Mouse (Mus musculus) retina, postnatal 7 days (tissue): ENCODE data around the gene Catsper3.

Experiments used
- DNase-seq: peaks from one replicate; pipeline ENCODE4 v3.0.0-alpha.2; 2012; ENCODE audit warnings: low read depth, low spot score

Gene Catsper3

DNA sequence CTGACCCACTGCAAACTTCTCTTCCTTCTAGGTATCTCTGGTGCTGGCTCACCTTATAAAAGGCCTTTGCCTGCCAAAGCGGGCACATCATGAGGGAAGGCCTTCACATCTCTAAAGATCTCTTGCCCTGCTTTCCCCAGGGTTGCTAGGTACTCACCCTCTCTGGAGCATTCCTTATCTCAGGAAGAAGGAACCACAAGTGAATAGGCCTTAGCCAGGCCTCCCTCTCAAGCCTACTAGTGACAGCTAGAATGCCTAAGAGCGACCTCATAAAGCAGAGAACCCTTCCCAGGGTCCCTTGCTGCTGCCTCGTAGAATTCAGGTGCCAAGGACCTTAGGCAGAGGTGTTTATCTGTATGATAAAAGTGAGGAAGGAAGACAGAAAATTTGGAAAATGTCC lies at the start of gene Catsper3:
Gene Catsper3 (plus strand): TSS at position 301 of the 400 bp plus-strand sequence.
- DNase-seq: no peak

DNA sequence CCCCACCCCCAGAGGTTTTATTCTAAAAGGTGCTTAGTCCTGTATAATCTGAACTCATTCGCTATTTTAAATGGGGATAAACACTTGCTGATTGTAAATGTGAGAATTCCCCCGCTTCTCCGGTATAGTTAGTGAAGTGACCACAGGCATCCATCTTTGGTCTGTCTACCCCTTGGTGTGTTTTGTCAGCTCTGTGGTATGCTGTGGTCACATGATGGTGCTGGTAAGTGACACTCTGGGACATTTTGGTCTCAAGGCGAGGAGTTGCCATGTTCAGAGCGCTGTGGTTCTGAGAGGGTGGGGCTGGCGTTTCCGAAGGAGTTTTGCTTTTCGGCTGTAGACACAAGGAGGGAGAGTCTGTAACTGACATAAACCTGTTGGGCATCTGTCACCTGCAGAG lies 46.5 kb upstream of the Catsper3 start:
- DNase-seq: no peak

DNA sequence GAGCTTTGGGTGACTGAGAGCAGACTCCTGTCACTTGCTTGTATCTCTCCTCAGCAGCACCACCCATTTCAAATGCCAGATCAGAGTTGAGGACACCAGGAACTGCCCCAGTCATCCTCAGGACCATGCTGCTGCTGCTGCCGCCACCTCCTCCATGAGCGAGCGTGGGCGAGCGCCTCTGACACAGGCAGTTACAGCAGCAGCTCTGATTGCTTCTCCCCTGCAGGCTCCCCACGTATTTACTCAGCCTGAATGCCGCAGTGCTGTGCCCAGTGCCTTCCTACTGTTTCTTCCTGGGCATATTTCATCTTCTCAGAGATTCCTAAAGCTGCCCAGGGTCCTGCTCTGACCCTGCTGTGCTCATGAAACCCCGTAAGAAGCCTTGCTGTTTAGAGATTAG lies 42.1 kb upstream of the Catsper3 start:
- no peak for DNase-seq

DNA sequence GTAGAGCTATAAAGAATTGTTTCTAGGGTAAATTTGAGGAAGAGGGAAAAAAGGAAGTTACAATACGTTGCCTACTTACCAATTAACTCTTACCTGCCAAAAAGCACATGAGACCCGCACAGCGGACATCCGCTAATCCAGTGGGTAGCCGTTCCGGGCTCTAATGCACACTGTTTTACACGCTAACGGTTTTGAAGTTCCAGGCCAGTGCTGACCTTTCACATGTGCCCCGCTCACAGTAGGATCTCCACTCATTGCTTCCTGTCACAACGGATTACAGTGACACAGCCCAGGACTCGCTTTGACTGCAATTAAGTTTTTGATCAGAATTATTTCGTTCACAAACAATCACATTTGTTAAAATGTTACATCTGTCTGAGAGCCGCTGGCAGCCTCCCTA lies 30.0 kb upstream of the Catsper3 start:
- DNase-seq: no peak

DNA sequence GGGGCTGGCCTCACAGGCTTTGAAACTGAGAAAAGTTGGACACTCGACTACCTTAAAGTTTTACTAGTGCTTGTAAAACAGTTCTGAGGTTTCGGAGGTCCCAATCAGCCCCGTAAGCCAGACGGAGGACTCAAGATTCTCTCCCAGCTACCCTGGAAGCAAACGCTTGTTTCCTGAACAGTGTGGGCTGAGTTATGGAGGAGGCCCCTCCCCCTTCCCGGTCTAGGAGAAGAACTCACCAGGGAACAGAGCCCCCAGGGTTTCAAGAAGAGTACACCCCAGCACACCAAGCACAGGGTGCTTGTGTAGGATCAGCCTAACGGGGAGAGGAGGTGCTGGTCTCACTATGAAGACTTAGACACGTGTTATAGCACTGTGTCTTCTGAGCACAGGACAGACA lies 27.6 kb upstream of the Catsper3 start:
- no peak for DNase-seq

DNA sequence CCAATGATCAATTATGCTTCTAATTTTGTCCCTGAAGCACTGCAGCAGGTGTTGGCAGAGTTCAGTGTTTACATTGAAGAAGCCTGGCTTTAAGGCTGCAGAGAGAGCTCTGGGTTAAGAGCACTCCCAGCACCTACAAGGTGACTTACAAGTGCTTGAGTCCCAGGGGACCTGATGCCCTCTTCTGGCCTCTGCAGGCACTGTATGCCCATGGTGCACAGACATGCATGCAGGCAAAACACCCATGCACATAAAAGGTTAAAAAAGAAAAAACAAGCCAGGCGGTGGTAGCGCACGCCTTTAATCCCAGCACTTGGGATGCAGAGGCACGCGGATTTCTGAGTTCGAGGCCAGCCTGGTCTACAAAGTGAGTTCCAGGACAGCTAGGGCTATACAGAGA lies 26.7 kb upstream of the Catsper3 start:
- no peak for DNase-seq

DNA sequence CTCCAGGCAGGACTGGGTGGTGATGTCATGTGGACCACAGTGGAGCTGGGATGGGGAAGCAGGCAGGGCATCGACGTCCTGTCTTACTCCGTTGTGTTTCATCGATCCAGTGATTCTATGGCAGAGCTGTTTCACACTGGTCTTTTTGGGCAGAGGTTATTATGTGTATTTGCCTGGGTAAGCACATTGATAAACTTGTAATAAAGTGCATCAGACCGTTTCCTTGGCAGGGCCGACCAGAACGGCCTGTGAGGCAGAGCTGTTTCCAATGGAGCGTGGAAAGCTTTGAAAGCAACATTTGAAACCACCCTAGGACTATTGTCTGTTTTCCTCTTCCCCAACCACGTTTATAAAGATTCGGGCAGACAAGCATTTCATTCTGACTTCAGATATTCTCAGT lies 23.8 kb upstream of the Catsper3 start:
- no peak for DNase-seq

DNA sequence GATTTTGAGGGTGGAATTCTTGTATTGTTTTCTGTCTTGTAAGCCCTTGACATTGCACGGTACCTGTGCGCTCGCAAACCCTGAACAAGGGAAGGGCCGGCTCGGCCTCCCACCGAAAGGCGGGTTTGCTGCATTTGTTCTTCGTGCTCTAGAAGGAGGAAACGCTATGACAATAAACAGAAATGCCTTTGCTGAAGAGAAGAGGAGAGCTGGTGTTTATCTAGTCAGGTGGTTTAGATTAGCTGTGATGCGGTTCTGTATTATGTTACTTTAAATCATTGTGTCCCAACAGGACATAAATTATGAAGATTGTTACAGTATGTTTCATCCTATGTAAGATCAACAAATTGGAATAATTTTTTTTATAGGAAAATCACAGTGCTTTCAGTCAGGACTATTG lies 22.9 kb upstream of the Catsper3 start:
- DNase-seq: no peak

DNA sequence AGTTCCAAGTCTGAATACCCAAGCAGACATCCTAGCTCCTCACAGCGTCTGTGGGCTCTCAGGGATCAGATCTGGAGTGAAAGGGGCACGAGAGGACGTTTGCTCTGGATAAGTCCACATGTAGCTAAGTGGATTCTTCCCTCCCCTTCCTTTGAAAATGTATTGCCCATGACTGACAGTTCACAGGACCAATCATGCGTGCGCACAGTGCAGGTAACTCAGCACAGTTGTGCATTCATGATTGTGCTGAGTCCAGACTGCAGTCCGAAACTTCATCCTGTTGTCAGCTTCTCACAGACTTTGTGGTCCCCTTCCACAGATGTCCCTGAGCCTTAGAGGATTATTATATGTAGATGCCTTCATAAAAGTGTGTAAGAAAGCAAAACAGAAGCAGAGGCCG lies 10.0 kb upstream of the Catsper3 start:
- no peak for DNase-seq

DNA sequence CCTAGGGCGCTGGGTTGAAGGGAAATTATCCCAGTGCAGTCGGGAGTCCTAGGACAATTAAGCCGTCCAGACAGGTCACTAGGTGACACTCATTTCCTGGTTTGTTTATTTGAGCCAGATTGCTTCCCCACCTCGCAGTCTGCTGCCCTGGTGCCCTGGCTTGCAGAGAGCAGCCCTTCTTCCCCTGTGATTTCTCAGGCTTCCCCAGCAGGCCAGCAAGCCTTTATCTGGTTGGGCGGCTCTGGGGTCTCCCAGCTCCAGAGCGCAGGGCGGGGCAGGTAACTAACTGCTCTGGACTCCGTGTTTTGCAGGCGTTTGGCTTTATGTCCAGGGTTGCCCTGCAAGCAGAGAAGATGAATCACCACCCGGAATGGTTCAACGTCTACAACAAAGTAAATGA lies 9.3 kb upstream of the Catsper3 start:
- DNase-seq: no peak

DNA sequence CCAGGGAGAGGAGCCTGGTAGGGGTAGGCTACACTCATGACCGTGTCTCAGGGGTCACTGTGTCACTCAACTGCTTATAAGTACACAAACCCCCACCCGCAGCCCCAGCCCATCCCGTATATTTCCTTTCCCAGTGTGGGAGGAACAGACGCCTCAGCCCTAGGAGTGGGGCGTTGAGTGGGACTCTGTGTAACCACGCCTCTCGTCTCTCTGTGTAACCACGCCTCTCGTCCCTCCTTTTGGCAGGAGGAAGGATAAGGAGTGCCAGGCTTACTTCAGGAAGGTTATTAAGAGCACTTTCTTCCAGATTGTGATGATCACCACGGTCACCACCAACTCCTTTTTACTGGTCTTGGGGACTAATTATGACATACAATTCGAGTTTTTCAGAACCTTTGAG lies 1.8 kb downstream of the Catsper3 start:
- DNase-seq: no peak

DNA sequence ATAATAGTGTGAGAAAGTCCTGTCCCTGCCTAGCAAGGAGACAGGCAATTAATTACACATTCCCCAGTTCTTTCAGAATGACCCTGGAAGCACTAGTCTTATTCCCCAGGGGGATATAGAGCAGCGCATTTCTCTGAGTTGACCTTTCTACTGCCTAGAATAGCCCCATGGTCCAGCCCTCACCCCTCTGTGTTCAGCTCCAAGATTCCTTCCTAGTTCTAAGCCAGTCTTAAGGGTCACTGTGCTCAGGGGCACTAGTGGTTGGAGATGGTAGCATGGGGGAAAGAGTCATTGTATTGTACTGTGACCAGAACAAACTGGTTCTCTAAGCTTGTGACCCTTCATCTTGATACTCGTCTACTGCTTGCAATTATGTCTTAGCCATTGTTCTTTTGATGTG lies 16.9 kb downstream of the Catsper3 start:
- no peak for DNase-seq

DNA sequence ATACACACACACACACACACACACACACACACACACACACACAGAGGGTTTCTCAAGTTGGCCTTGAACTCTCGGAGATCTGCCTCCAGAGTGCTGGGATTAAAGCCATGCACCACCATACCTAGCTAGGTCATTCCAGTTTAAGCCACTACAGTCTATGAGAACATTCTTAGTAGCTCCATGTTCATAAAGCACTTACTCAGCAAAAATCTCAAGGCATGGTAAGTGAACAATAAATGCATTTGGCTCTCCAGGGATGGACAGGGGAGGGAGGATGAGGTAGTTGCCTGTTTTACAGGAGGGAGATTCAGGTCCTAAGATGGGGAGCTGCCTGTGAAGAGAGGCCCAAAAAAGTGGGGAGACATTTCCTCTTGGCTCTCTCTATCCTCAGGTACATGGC lies 19.6 kb downstream of the Catsper3 start:
- DNase-seq: no peak

DNA sequence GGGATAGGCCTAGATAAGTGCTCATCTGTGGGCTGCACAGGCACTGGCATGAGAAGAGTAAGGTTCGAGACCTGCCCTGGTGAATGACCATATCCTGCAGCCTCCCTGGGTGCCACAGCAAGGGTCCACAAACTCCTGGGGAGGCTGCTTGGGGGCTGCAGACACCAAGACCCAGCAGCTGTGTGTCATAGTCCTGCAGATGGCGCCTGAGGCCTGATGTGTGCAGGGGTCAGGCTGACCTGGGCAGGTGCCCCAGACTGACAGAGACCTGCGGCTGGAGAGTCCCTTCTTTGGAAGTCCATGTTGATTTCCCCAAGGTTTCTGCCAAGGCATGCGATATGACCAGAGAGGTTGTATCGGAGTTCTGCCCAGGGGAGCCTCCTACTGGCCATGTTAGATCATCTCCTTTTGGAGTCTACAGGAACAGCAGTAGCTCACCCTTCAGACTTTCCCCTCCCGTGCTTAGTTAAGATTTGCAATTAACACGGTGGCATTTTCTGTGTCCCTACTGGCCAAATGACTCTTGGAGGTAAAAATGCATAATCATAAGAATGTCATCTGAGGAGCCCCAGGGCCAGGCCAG lies 24.8 kb downstream of the Catsper3 start:
- no peak for DNase-seq

DNA sequence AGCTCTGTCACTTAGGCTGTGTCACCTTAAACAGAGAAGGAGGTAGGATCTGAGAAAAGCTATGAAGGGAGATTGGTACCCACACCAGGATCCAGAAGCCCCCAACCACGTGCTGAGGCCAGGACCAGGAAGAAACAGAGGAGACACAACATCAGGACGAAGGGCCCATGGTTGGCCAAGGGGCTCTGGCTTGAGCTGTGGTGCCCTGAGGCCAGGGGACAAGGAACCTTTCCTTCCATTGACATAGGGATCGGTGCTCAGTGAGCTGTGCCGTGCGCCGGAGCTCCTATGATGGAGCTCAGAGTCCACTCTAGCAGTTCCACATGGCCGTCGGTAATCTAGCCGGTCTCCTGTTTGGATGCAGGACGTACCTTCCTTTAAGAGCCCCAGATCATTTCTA lies 25.3 kb downstream of the Catsper3 start:
- no peak for DNase-seq

DNA sequence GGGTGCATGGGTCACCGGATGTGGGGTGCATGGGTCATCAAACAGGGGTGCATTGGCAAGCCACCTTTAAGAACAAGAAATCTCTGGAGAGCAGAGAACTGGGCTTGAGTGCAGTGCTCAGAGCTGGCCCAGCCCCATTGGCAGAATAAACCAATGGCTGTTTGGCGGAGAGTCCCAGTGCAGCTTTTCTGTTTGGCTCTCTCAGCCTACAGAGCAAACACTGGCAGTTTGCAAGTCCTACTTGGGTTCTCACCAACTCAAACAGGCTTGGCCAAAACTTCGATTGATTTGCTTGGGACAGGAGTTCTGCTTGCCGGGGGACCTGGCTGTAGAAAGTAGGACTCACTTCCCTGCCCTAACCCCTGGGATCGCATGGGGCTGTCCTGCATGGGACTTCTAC lies 26.6 kb downstream of the Catsper3 start:
- DNase-seq: no peak

DNA sequence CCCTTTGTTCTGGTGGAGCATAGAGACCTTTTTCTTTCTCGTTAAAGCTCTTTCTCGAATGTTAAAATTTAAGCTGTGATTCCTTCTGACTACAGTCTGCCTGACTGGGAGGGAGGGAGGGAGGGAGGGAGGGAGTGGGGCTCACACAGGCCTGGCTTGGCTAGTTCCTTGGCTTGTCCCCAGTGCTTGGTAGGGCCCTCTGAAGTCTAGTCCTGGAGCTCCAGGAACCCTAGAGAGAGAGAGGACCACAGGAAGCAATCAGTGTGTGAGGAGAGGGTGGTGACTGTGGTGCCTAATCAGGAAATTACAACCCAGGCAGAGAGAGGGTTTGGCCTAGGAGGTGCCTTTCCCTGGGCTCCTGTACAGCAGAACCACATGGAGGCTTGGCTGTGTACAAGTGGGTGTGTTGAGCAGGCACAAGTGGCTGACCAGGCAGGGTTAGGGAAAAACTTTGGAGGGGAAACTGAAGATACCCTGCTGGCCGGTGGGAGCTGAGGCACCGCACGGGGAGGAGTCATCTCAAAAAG lies 29.2 kb downstream of the Catsper3 start:
- no peak for DNase-seq

DNA sequence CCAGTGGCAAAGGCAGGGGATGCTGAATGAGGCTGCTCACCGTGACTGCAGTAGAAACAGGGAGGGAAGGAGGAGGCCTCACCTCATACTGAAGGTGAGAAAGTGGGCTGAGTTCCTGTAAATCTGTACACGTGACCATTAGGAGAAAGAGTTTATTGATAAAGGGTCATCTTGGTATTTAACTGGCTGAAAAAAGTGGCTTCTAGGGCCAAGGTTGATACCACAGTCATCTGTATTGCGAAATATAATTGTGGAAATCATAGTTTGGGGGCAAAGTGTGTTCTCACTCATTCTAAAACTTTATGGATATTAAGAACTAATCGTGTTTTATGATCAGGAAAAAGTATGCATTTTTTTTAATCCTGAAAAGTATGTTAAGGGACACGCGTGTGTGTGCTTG lies 30.5 kb downstream of the Catsper3 start:
- no peak for DNase-seq

DNA sequence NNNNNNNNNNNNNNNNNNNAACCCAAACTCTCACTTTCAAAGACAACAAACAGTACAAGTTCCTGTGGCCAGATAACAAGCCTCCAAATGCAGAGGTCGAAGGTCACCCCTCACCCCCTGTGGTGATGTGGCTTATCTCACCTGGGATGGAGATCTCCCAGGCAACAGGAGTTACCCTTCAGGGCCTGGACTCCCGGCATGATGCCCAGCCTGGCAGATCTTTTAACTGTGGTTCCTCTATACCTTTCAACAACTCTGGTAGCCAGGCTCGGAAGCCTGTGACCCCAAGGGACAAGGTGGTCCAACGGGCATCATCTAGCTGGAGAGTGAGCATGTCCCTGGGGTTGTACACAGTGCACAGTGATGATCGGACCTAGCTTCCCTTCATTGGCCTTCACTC lies 38.1 kb downstream of the Catsper3 start:
- no peak for DNase-seq

DNA sequence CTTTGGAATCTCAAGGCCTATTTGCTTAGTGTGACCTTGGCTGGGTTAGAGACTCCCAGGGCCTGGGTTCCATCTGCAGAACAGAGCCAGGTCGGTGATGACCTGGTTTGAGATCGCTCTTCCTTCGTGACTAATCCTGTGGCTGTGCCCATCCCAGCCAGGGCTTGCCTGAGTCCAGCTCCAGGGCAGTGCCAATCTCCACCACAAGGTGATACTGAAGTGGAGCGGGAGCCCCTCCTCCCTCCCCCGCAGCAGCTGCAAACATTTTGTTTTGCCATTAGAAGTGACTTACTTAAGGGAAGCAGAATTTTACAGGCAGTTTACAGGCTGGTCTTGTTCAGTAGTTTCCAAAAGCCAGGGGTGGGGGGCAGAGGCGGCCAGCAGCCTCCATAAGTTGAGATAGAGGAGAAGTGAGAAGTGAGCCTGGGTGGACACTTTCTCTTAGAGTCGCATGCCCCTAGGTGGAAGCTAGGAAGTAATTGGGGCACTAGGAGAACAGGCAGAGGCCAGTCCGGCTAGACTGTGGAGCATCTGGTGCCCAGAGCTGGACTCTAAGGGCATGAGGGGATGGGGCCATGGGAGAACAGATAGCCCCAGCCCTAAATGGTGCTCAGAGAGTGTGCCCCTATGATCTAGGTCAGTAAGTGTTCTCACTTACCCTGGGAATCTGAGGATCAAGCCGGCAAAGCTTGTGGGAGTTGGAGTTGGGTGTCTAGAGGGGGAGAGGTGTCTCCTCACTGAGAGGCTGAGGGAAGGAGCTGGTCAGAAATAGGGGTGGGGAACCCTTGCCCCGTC lies 40.0 kb downstream of the Catsper3 start:
- DNase-seq: no peak

DNA sequence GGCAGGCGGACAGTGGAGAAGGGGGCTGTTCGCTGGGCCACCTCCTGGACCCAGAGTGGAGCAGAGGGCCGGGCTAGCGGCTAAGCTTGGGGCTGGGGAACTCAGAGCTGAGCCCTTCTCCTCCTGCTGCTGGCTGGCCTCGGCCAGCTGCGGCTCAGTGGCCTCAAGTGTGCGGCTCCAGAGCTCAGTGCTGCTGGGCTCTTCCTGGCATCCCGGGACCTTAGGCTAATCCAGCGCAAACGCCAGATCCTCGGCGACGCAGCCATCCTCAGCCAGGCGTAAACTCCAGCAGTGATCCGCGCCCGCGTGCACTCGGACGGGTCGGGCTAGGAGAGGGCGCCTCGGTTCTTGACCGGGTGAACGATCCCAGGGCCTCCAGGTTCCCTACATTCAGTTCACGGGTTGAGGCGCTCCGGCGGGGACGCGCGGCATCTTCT lies 40.9 kb downstream of the Catsper3 start:
- DNase-seq: no peak

DNA sequence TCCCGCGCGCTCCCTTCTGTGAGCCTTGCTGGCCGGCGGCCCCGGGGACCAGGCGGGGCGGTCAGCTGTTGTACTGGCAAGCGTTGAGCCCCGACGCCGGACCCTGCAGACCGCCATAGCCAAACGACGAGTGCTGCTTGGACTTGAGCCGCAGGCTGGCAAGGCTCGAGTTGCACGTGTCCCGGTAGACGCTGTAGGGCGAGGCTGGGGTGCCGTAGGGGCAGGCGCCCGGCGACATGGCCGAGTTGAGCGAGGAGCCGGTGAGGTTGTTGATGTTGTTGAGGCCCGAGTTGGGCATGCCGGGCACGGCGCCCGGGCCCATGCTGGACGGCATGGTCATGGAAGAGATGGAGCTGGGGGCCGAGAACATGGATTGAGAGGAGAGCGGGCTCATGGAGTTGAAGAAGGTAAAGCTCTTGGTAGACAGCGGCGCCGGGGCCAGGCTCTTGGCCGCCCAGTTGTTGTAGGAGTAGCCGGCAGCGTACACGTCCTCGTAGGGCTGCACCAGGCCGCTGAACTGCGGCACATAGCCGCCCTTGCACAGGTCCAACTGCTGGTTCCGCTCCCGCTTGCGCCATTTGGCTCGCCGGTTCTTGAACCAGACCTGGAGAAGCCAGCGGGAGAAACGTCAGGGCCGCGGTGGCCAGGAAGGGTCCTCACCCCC lies 41.8 kb downstream of the Catsper3 start:
- DNase-seq: no peak
